ENCODE assay signal across 8 mouse cellular contexts in the genomic region with DNA sequence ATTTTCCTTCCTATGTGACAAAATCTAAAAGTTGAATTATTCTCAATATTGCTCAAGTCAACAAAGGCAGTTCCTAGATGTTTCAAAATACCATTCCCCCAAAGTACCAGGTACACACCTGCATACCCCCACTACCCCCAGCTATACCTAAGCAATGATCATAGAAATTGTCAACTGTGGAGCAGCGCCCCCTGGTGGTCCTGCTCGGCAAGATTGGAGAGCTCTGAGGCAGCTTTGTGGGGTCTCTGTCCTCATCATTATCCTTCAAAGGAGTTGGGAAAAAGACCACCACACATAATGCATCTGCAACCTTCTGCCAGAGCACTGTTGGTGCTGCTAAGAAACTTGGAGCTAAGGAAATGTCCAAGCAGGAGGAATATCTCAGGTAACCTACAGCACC. TPM values are rescaled to one million over a fixed set of nuclear protein-coding genes. Genes with fewer than 3 reads are reported as not detected.
A peak's percentile ranks its signal among the peaks of the same experiment; 100 is the strongest.
DNase-seq lines count a peak whose midpoint lies in the region; ATAC-seq and TF ChIP-seq lines count a peak whose summit lies in the region.

No protein-coding gene starts in this region.

- H3K27me3 ChIP-seq in heart, embryonic 12.5 days (replicated peaks) = no peaks in the 10 kb centered on the region
- no peaks in the 10 kb centered on the region for H3K27me3 ChIP-seq in hindbrain, postnatal 0 days (ENCODE audit: insufficient read depth, low read length)

- H3K27ac ChIP-seq in heart, embryonic 12.5 days (ENCODE audit: poor library complexity, severe bottlenecking) = no peak overlapping the region
- no peak overlapping the region for H3K27ac ChIP-seq in hindbrain, postnatal 0 days

- no peak overlapping the region for H3K4me3 ChIP-seq in heart, embryonic 12.5 days
- H3K4me3 ChIP-seq in hindbrain, postnatal 0 days (ENCODE audit: low read length) = no peak overlapping the region

- peak; percentile 86 for TF ChIP-seq CTCF in hindbrain, postnatal 0 days (IDR thresholded peaks at IDR 0.05; ENCODE audit: low read depth)

- H3K9ac ChIP-seq in heart, embryonic 12.5 days = no peak overlapping the region
- no peak overlapping the region for H3K9ac ChIP-seq in hindbrain, postnatal 0 days (replicated peaks; ENCODE audit: low read length)

- peak; percentile 15 to 72 for DNase-seq in heart, adult 18-20 months
- peak; percentile 29 for DNase-seq in urinary bladder, adult 2 months (ENCODE audit: low spot score)
- no peak for DNase-seq in urinary bladder, postnatal 10 days (ENCODE audit: low spot score)
- DNase-seq in cerebellum, postnatal 36 days = peak; percentile 43 to 45
- peak; percentile 68 for DNase-seq in hindbrain, postnatal 0 days (ENCODE audit: low spot score)
- DNase-seq in lung, postnatal 36 days = peak; percentile 65
- peak; percentile 56 to 67 for DNase-seq in thymus, postnatal 36 days

- peaks cover 11% of the 10 kb centered on the region for H3K4me1 ChIP-seq in heart, embryonic 12.5 days (replicated peaks)
- H3K4me1 ChIP-seq in hindbrain, postnatal 0 days (ENCODE audit: insufficient read depth, low read length) = no peaks in the 10 kb centered on the region

- 2% methylated on average over 2 of the region's 2 CpGs for WGBS in heart, embryonic 12.5 days
- 0% methylated on average over 2 of the region's 2 CpGs for WGBS in hindbrain, postnatal 0 days

- H3K9me3 ChIP-seq in heart, embryonic 12.5 days (replicated peaks) = no peaks in the 10 kb centered on the region
- H3K9me3 ChIP-seq in hindbrain, postnatal 0 days (ENCODE audit: low read length) = no peaks in the 10 kb centered on the region

- H3K4me2 ChIP-seq in heart, embryonic 12.5 days = no peak overlapping the region
- no peak overlapping the region for H3K4me2 ChIP-seq in hindbrain, postnatal 0 days (ENCODE audit: low read depth, low read length)

- H3K36me3 ChIP-seq in heart, embryonic 12.5 days = no peaks in the 10 kb centered on the region
- no peaks in the 10 kb centered on the region for H3K36me3 ChIP-seq in hindbrain, postnatal 0 days (ENCODE audit: insufficient read depth, low read length)

- no peak for ATAC-seq in heart, embryonic 12.5 days (ENCODE audit: insufficient number of reproducible peaks, low FRiP score)
- ATAC-seq in hindbrain, postnatal 0 days = no peak

RNA-seq across cellular contexts. Expression of a gene that starts 46.4 kb away (rescaled TPM):
- under 1 TPM; 0.27 to 0.33 TPM for total RNA-seq in heart, adult 18-20 months (2021)
- polyA plus RNA-seq in heart, embryonic 12.5 days (2016; fragmentation: Nextera tagmentation; extraction: Ambion mirVana) = 1.7 and 3.7 TPM in 2 replicates
- polyA plus RNA-seq in urinary bladder, adult 2 months (2012; rRNA removed) = 0.29 and 0.35 TPM in 2 replicates
- total RNA-seq in hindbrain, postnatal 0 days (2014; rRNA removed) = 0.86 and 2.1 TPM in 2 replicates
- polyA plus RNA-seq in hindbrain, postnatal 0 days (2015; fragmentation: Nextera tagmentation; extraction: Ambion mirVana) = 0.32 and 0.33 TPM in 2 replicates

RNA-seq across cellular contexts. Expression of a gene that starts 56.5 kb away (rescaled TPM):
- 10 to 100 TPM; 84.6 to 86.7 TPM for total RNA-seq in heart, adult 18-20 months (2021)
- polyA plus RNA-seq in heart, embryonic 12.5 days (2016; fragmentation: Nextera tagmentation; extraction: Ambion mirVana) = 62.7 and 63.4 TPM in 2 replicates
- 26.5 and 27.9 TPM in 2 replicates for polyA plus RNA-seq in urinary bladder, adult 2 months (2012; rRNA removed)
- total RNA-seq in hindbrain, postnatal 0 days (2014; rRNA removed) = 21.2 and 27.5 TPM in 2 replicates
- 20.0 and 21.3 TPM in 2 replicates for polyA plus RNA-seq in hindbrain, postnatal 0 days (2015; fragmentation: Nextera tagmentation; extraction: Ambion mirVana)
